Mouse (Mus musculus): ENCODE results near the gene Trib2. TPM values are rescaled to one million over a fixed set of nuclear protein-coding genes. Genes with fewer than 3 reads are reported as not detected.

Gene Trib2
- total and polyA plus RNA-seq, 2 experiments from 2014 or later = 112 to 185 TPM

DNA sequence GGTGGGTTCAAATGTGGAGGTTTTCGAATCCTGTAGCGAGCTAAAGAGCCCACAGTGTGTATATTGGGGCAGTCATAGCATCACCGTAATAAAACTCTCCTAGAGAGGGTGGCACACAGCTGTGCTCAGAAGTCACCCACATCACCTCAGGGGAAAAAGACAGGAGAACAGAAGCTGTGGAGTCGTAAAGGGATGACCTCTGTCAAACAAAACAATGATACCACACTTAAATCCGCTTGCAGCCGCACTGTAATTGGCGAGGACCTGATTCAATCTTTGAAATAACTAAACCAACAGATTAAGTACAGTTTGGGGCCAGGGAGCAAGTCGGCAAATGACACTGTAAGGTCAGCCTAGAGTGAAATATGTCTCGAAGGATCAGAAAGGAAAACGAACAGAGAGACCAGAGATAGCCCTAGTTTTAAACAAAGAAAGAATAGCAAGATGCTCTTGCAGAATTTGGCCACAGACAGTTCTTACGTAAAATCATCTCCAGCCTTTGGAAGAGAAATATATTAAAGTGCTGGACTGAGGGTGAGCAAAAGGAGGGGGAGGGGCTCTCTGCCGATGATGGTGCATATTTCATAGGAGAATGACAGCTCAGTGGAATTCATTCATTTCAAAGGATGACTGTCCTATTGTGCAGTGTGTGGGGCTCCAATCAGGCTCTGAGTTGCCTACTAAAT lies 3.4 kb downstream of the Trib2 start:
- H3K9me3 ChIP-seq (ENCODE audit: low read length) = no peaks in the 10 kb centered on the region
- no peaks in the 10 kb centered on the region for H3K27me3 ChIP-seq (ENCODE audit: insufficient read depth, low read length)
- H3K4me2 ChIP-seq (ENCODE audit: low read depth, low read length, poor library complexity, severe bottlenecking) = peak overlapping the region; percentile 66
- 6% methylated on average over 12 of the region's 12 CpGs for WGBS
- TF ChIP-seq CTCF (IDR thresholded peaks at IDR 0.05) = no peak
- peak overlapping the region; percentile 95 for H3K4me3 ChIP-seq (ENCODE audit: low read depth, low read length)
- H3K9ac ChIP-seq (replicated peaks; ENCODE audit: low read length, poor library complexity, severe bottlenecking) = peak overlapping the region; percentile 90
- H3K27ac ChIP-seq (ENCODE audit: low read depth, low read length) = peak overlapping the region; percentile 94
- H3K4me1 ChIP-seq (ENCODE audit: insufficient read depth, low read length) = 0 out of 2 replicates have a peak, but pooled peaks cover 7% of the 10 kb centered on the region
- DNase-seq (ENCODE audit: low spot score) = peak; percentile 69
- H3K36me3 ChIP-seq (ENCODE audit: insufficient read depth, low read length) = peaks cover 2% of the 10 kb centered on the region; the same call in 1 of the 2 replicates
- peak; percentile 22; the same call in 1 of the 2 replicates for ATAC-seq (ENCODE audit: low FRiP score)

- peak overlapping the region; percentile 94 for H3K27ac ChIP-seq (ENCODE audit: low read depth, low read length)
- H3K9ac ChIP-seq (replicated peaks; ENCODE audit: low read length, poor library complexity, severe bottlenecking) = peak overlapping the region; percentile 90
- peak overlapping the region; percentile 66 for H3K4me2 ChIP-seq (ENCODE audit: low read depth, low read length, poor library complexity, severe bottlenecking)
- H3K4me1 ChIP-seq (ENCODE audit: insufficient read depth, low read length) = 0 out of 2 replicates have a peak, but pooled peaks cover 7% of the 10 kb centered on the region
- ATAC-seq (ENCODE audit: low FRiP score) (no peak), DNase-seq (ENCODE audit: low spot score) (no peak)
- peak overlapping the region; percentile 95 for H3K4me3 ChIP-seq (ENCODE audit: low read depth, low read length)
- 11% methylated on average over 6 of the region's 6 CpGs for WGBS
- no peak for TF ChIP-seq CTCF (IDR thresholded peaks at IDR 0.05)
- H3K27me3 ChIP-seq (ENCODE audit: insufficient read depth, low read length) = no peaks in the 10 kb centered on the region
- peaks cover 8% of the 10 kb centered on the region for H3K36me3 ChIP-seq (ENCODE audit: insufficient read depth, low read length)
- no peaks in the 10 kb centered on the region for H3K9me3 ChIP-seq (ENCODE audit: low read length)
These were observed 4.4 kb downstream of the Trib2 start for GRCm38 (mm10) chr12:15812139-15812962.

DNA sequence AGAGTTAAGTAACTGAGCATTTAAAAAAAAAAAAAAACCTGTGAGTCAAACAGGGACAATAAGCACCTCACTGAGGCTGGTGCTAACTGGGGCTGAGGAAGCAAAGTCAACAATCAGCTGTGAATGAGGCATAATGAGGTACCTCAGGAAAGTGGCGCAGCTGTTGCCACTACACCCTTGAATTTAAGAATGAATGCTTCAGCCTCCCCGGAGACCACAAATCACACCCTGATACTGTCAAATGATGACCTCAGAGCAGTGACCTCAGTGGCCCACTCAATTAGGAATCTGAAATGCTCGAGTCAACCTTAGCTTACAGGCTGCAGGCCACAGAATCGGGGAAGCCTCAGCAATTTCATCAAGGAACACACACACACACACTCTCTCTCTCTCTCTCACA lies 5.0 kb downstream of the Trib2 start:
- H3K4me1 ChIP-seq (ENCODE audit: insufficient read depth, low read length) = 0 out of 2 replicates have a peak, but pooled peaks cover 7% of the 10 kb centered on the region
- no peaks in the 10 kb centered on the region for H3K27me3 ChIP-seq (ENCODE audit: insufficient read depth, low read length)
- DNase-seq (ENCODE audit: low spot score) (no peak), ATAC-seq (ENCODE audit: low FRiP score) (no peak)
- peak overlapping the region; percentile 46 for H3K9ac ChIP-seq (replicated peaks; ENCODE audit: low read length, poor library complexity, severe bottlenecking)
- 4% methylated on average over 4 of the region's 4 CpGs for WGBS
- TF ChIP-seq CTCF (IDR thresholded peaks at IDR 0.05) = no peak
- peak overlapping the region; percentile 94; the same call in 1 of the 2 replicates for H3K27ac ChIP-seq (ENCODE audit: low read depth, low read length)
- H3K4me2 ChIP-seq (ENCODE audit: low read depth, low read length, poor library complexity, severe bottlenecking) = peak overlapping the region; percentile 66
- peak overlapping the region; percentile 95 for H3K4me3 ChIP-seq (ENCODE audit: low read depth, low read length)
- peaks cover 11% of the 10 kb centered on the region for H3K36me3 ChIP-seq (ENCODE audit: insufficient read depth, low read length)
- H3K9me3 ChIP-seq (ENCODE audit: low read length) = no peaks in the 10 kb centered on the region

GRCm38 (mm10) chr12:15810926-15811325 lies 5.8 kb downstream of the Trib2 start:
- no peak for DNase-seq (ENCODE audit: low spot score)
- Histone ChIP-seq H3K27ac (ENCODE audit: low read depth, low read length) (peak overlapping the region; percentile 94), H3K9me3 (ENCODE audit: low read length) (no peaks in the 10 kb centered on the region), H3K9ac (replicated peaks; ENCODE audit: low read length, poor library complexity, severe bottlenecking) (peak overlapping the region; percentile 46), H3K27me3 (ENCODE audit: insufficient read depth, low read length) (no peaks in the 10 kb centered on the region), H3K4me2 (ENCODE audit: low read depth, low read length, poor library complexity, severe bottlenecking) (peak overlapping the region; percentile 66), H3K4me1 (ENCODE audit: insufficient read depth, low read length) (0 out of 2 replicates have a peak, but pooled peaks cover 7% of the 10 kb centered on the region), H3K4me3 (ENCODE audit: low read depth, low read length) (peak overlapping the region; percentile 95), H3K36me3 (ENCODE audit: insufficient read depth, low read length) (peaks cover 16% of the 10 kb centered on the region)
- ATAC-seq (ENCODE audit: low FRiP score) = no peak
- WGBS = 9% methylated on average over 7 of the region's 7 CpGs
- TF ChIP-seq CTCF (IDR thresholded peaks at IDR 0.05) = no peak

GRCm38 (mm10) chr12:15809657-15810056 lies 7.1 kb downstream of the Trib2 start:
- Histone ChIP-seq H3K9me3 (ENCODE audit: low read length) (no peaks in the 10 kb centered on the region), H3K27ac (ENCODE audit: low read depth, low read length) (no peak overlapping the region), H3K9ac (replicated peaks; ENCODE audit: low read length, poor library complexity, severe bottlenecking) (peak overlapping the region; percentile 9; the same call in 1 of the 2 replicates), H3K4me3 (ENCODE audit: low read depth, low read length) (peak overlapping the region; percentile 22; the same call in 1 of the 2 replicates), H3K27me3 (ENCODE audit: insufficient read depth, low read length) (no peaks in the 10 kb centered on the region), H3K4me1 (ENCODE audit: insufficient read depth, low read length) (peaks cover 13% of the 10 kb centered on the region; the same call in 1 of the 2 replicates), H3K36me3 (ENCODE audit: insufficient read depth, low read length) (peaks cover 27% of the 10 kb centered on the region), H3K4me2 (ENCODE audit: low read depth, low read length, poor library complexity, severe bottlenecking) (peak overlapping the region; percentile 66)
- no peak for ATAC-seq (ENCODE audit: low FRiP score)
- 41% methylated on average over 7 of the region's 7 CpGs for WGBS
- DNase-seq (ENCODE audit: low spot score) = peak; percentile 44
- no peak for TF ChIP-seq CTCF (IDR thresholded peaks at IDR 0.05)
